Mouse (Mus musculus) duodenum, adult 2 months (tissue): Measurements from ENCODE around the gene Ulk2. TPM values are rescaled to one million over a fixed set of nuclear protein-coding genes. Genes with fewer than 3 reads are reported as not detected.

Experiments
- polyA plus RNA-seq: library from polyadenylated mRNA; depleted of rRNA; stranded (reverse); fragments of >200 nt; gene quantifications from 2 replicates; pipeline ENCODE4 v1.2.3, GENCODE M21; 2012; ENCODE audit warnings: low replicate concordance; rRNA removed

Ulk2 gene
- 12.8 and 14.3 TPM in 2 replicates for polyA plus RNA-seq

DNA sequence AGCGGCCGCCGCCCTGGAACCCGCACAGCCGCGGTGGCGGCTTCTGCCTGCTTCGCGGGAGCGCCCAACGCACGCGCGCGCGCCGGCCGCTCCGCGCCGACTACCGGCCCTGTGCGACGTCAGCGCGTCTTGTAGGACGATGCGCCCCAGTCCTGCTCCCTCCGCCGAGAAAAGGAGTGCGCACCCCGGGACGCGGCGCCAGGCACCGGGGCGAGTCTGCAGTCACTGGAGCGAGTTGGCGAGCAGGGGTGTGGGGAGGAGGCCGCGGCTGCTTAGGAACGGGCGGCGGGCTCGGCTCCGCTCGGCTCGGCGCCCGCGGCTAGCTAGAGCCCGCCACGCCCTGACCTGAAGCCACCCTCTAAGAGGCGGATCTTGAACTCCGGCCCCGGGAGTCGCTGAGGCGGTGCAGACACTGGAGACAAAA is at the start of gene Ulk2:
Gene Ulk2 (minus strand): TSS at position 86 of the 424 bp plus-strand sequence.

DNA sequence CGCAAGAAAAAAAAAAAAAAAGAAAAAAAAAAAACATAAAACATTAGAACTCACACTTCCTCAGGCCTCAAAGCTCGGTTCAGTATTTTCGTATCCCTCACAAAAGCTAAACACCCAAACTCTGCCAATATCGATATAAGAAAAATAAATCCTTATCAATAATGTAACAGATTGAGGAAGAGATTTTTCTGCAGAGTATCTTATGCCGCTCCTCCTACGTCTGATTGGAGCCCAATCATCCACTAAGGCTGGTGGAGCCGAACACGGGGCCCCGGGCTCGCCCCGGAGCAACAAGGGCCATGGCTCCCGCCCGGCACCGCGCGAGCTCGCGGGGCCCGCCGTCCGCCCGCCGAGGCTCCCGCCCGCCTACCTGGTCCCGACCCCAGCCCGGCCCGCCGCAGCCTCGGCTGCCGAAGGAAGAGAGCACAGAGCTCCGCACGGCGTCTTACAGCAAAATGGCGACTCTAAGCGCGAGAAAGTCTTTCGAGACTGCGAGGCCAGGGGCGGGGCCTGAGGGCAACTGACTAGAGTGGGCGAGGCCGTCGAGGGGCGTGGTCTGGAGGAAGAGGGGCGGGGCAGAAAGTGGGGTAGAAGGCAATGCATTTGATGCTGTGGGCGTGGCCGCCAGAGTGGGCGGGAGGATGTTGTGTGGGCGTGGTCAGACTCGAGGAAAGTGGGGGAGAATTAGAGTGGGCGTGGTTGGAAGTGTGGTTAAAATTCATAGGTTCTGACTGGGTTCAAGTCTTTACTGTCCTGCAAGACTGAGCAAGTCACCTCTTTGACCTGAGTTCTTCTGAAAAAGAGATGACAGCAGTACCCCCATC is 93.1 kb downstream of the Ulk2 start, which contains the start of gene Prpsap2:
Gene Prpsap2 (minus strand): TSS at position 505 of the 824 bp plus-strand sequence.

Other genes with a start within 250 kb of the Ulk2 start
- gene Grap, start 201.8 kb downstream of the Ulk2 start, polyA plus RNA-seq: 3.0 and 7.3 TPM in 2 replicates
- gene Fam83g, start 171.0 kb downstream of the Ulk2 start, polyA plus RNA-seq: 16.4 and 33.2 TPM in 2 replicates
- gene Slc5a10, start 134.2 kb downstream of the Ulk2 start, polyA plus RNA-seq: 0.09 TPM in 1 of 2 replicates, not detected in the other
- 4.3 and 5.8 TPM in 2 replicates for gene Prpsap2, start 93.0 kb downstream of the Ulk2 start, polyA plus RNA-seq
- gene Akap10, start 75.2 kb upstream of the Ulk2 start, polyA plus RNA-seq: 4.8 and 6.5 TPM in 2 replicates
- gene Specc1, start 101.7 kb upstream of the Ulk2 start, polyA plus RNA-seq: 7.4 and 7.8 TPM in 2 replicates